In the genomic region with DNA sequence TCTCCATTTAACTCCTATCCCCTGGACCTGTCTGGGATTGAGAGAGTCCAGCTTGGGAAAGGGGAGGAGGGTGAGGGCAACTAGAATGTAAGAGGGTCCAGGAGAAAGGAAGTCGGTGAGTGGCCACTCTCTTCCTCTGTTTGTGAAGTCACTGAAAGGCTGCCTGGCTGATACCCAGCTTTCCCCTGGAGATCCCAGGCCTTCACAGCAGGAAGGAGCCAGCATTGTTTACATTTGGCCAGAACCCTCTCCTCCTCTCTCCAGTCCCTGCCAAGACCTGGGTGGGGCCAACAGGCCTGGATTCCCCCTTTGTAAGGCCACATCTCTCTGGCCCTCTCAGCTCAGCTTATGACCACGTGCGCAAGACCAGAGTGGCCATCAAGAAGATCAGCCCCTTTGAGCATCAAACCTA, we compare ENCODE assay signal across 8 mouse cellular contexts. TPM values are rescaled to one million over a fixed set of nuclear protein-coding genes. Genes with fewer than 3 reads are reported as not detected.
DNase-seq lines count a peak whose midpoint lies in the region; ATAC-seq and TF ChIP-seq lines count a peak whose summit lies in the region.

No protein-coding gene starts in this region.

- no peaks in the 10 kb centered on the region for H3K9me3 ChIP-seq in MEL (replicated peaks; ENCODE audit: insufficient read depth, low read length)
- H3K9me3 ChIP-seq in forebrain, embryonic 11.5 days (ENCODE audit: control insufficient read depth, low read length) = no peaks in the 10 kb centered on the region
- no peaks in the 10 kb centered on the region for H3K9me3 ChIP-seq in limb, embryonic 10.5 days (replicated peaks)
- no peaks in the 10 kb centered on the region for H3K9me3 ChIP-seq in midbrain, embryonic 15.5 days

- no peak for TF ChIP-seq CTCF in MEL (IDR thresholded peaks at IDR 0.05 in 2 of 3, conservative IDR thresholded peaks at IDR 0.05 in 1 of 3; ENCODE audit: control insufficient read depth in 1 of 3, insufficient read depth in 1 of 3, low read depth in 2 of 3, low read length in 3 of 3, poor library complexity in 1 of 3, severe bottlenecking in 1 of 3)

- TF ChIP-seq RAD21 in MEL (IDR thresholded peaks at IDR 0.05; ENCODE audit: low read depth, low read length) = no peak

- no peak overlapping the region for H3K27ac ChIP-seq in MEL (ENCODE audit: control insufficient read depth, low read depth, low read length)
- H3K27ac ChIP-seq in forebrain, embryonic 11.5 days (ENCODE audit: low read depth, low read length) = peak overlapping the region; percentile 48
- H3K27ac ChIP-seq in limb, embryonic 10.5 days = peak overlapping the region; percentile 96
- peak overlapping the region; percentile 86 for H3K27ac ChIP-seq in midbrain, embryonic 15.5 days

- TF ChIP-seq EP300 in MEL (IDR thresholded peaks at IDR 0.05; ENCODE audit: low read depth in 1 of 2, low read length in 2 of 2) = no peak

- intact Hi-C loops in heart, postnatal 25 days (cut with DNase I) = no loop called here

- peak overlapping the region; percentile 73 for H3K4me3 ChIP-seq in MEL (ENCODE audit: control insufficient read depth in 1 of 2, insufficient read depth in 1 of 2, low read depth in 2 of 2, low read length in 2 of 2)
- H3K4me3 ChIP-seq in forebrain, embryonic 11.5 days (ENCODE audit: low read depth, low read length) = peak overlapping the region; percentile 73
- peak overlapping the region; percentile 89 for H3K4me3 ChIP-seq in limb, embryonic 10.5 days
- H3K4me3 ChIP-seq in midbrain, embryonic 15.5 days = peak overlapping the region; percentile 77

- ATAC-seq in forebrain, embryonic 11.5 days (replicated peaks; ENCODE audit: low FRiP score) = no peak
- peak; percentile 22 for ATAC-seq in midbrain, embryonic 15.5 days (replicated peaks)

- WGBS in forebrain, embryonic 11.5 days = 23% methylated on average over 3 of the region's 3 CpGs
- 15% methylated on average over 3 of the region's 3 CpGs for WGBS in limb, embryonic 10.5 days
- WGBS in midbrain, embryonic 15.5 days = 13% methylated on average over 3 of the region's 3 CpGs

- no peak for DNase-seq in MEL (ENCODE audit: low read depth, low spot score)
- peak; percentile 88 for DNase-seq in brain, adult 2 months (ENCODE audit: low read depth, low spot score)
- no peak for DNase-seq in forebrain, embryonic 11.5 days (ENCODE audit: low spot score)
- DNase-seq in heart, postnatal 25 days (ENCODE audit: low spot score) = peak; percentile 82
- DNase-seq in limb, embryonic 10.5 days (ENCODE audit: low spot score) = no peak
- no peak for DNase-seq in right cerebral cortex, adult 18-20 months
- DNase-seq in spleen, postnatal 14 days (ENCODE audit: low spot score in 2 of 2) = no peak

- H3K79me2 ChIP-seq in MEL (ENCODE audit: control insufficient read depth, insufficient read depth, low read length, poor library complexity) = no peaks in the 10 kb centered on the region; the same call in 1 of the 2 replicates

- H3K4me1 ChIP-seq in MEL (ENCODE audit: control insufficient read depth in 1 of 2, insufficient read depth in 2 of 2, low read length in 2 of 2) = peaks cover 0 to 9% of the 10 kb centered on the region in 2 experiments; a peak in 3 of 4 replicates
- peaks cover 4% of the 10 kb centered on the region; the same call in 1 of the 2 replicates for H3K4me1 ChIP-seq in forebrain, embryonic 11.5 days (replicated peaks; ENCODE audit: control insufficient read depth, insufficient read depth, low read length)
- peaks cover 45% of the 10 kb centered on the region for H3K4me1 ChIP-seq in limb, embryonic 10.5 days
- peaks cover 31% of the 10 kb centered on the region for H3K4me1 ChIP-seq in midbrain, embryonic 15.5 days

- peaks cover 0 to 2% of the 10 kb centered on the region in 2 experiments; a peak in 2 of 4 replicates for H3K36me3 ChIP-seq in MEL (ENCODE audit: control insufficient read depth in 1 of 2, insufficient read depth in 2 of 2, low read length in 2 of 2)
- no peaks in the 10 kb centered on the region for H3K36me3 ChIP-seq in forebrain, embryonic 11.5 days (ENCODE audit: control insufficient read depth, insufficient read depth, low read length)
- H3K36me3 ChIP-seq in limb, embryonic 10.5 days = peaks cover 44% of the 10 kb centered on the region
- H3K36me3 ChIP-seq in midbrain, embryonic 15.5 days (replicated peaks) = peaks cover 16% of the 10 kb centered on the region

- no peaks in the 10 kb centered on the region for H3K27me3 ChIP-seq in MEL (ENCODE audit: control insufficient read depth in 1 of 2, insufficient read depth in 2 of 2, low read length in 2 of 2)
- H3K27me3 ChIP-seq in forebrain, embryonic 11.5 days (ENCODE audit: control insufficient read depth, insufficient read depth, low read length) = no peaks in the 10 kb centered on the region
- H3K27me3 ChIP-seq in limb, embryonic 10.5 days (ENCODE audit: low read depth, poor library complexity, severe bottlenecking) = no peaks in the 10 kb centered on the region
- no peaks in the 10 kb centered on the region for H3K27me3 ChIP-seq in midbrain, embryonic 15.5 days (replicated peaks)

- H3K4me2 ChIP-seq in forebrain, embryonic 11.5 days (ENCODE audit: low read depth, low read length, severe bottlenecking) = peak overlapping the region; percentile 91
- H3K4me2 ChIP-seq in midbrain, embryonic 15.5 days = peak overlapping the region; percentile 78

- no peak for TF ChIP-seq POLR2A in MEL (IDR thresholded peaks at IDR 0.05; ENCODE audit: control insufficient read depth in 1 of 2, insufficient read depth in 1 of 2, low read depth in 1 of 2, low read length in 2 of 2, poor library complexity in 1 of 2)

- H3K9ac ChIP-seq in MEL (ENCODE audit: control insufficient read depth, low read depth, low read length, poor library complexity, severe bottlenecking) = peak overlapping the region; percentile 66
- H3K9ac ChIP-seq in forebrain, embryonic 11.5 days (ENCODE audit: low read length) = peak overlapping the region; percentile 81
- peak overlapping the region; percentile 80 for H3K9ac ChIP-seq in midbrain, embryonic 15.5 days

TF ChIP-seq in MEL, 35 proteins besides CTCF, POLR2A, EP300 and RAD21 (continues in another document):
- no peak for TF ChIP-seq RCOR1 (IDR thresholded peaks at IDR 0.05; ENCODE audit: low read depth, low read length)
- TF ChIP-seq MXI1 (IDR thresholded peaks at IDR 0.05; ENCODE audit: low read depth, low read length) = no peak
- TF ChIP-seq JUND (IDR thresholded peaks at IDR 0.05; ENCODE audit: low read depth, low read length) = no peak
- no peak for TF ChIP-seq USF2 (IDR thresholded peaks at IDR 0.05; ENCODE audit: borderline replicate concordance in 1 of 2, insufficient read depth in 1 of 2, low read depth in 1 of 2, low read length in 2 of 2)
- no peak for TF ChIP-seq ZNF384 (IDR thresholded peaks at IDR 0.05; ENCODE audit: low read depth, low read length)
- no peak for TF ChIP-seq ZMIZ1 (IDR thresholded peaks at IDR 0.05; ENCODE audit: low read depth, low read length)
- TF ChIP-seq ETS1 (IDR thresholded peaks at IDR 0.05; ENCODE audit: low read depth, low read length) = no peak
- TF ChIP-seq TCF12 (IDR thresholded peaks at IDR 0.05; ENCODE audit: low read depth, low read length) = no peak

RNA-seq across cellular contexts. Expression of a gene that starts 1.0 kb away (rescaled TPM):
- total RNA-seq in MEL (2012; rRNA removed) = 5.2 and 7.1 TPM in 2 replicates
- 10 to 100 TPM in 1 of 2 experiments, not detected in 1; 45.1 TPM for polyA plus RNA-seq in MEL (2012; ENCODE audit: insufficient read depth in 1 of 2, insufficient read length in 2 of 2, low read depth in 1 of 2, low replicate concordance in 2 of 2, missing spikeins in 1 of 2)
- polyA plus RNA-seq in forebrain, embryonic 11.5 days (2014; fragmentation: Nextera tagmentation; extraction: Ambion mirVana) = 40.1 and 50.6 TPM in 2 replicates
- 10 to 100 TPM; 56.5 to 59.8 TPM for total RNA-seq in heart, postnatal 25 days (2021)
- polyA plus RNA-seq in limb, embryonic 10.5 days (2016; fragmentation: Nextera tagmentation; extraction: Ambion mirVana) = 47.3 and 55.9 TPM in 2 replicates
- polyA plus RNA-seq in midbrain, embryonic 15.5 days (2015; fragmentation: Nextera tagmentation; extraction: Ambion mirVana) = 110 and 111 TPM in 2 replicates

RNA-seq across cellular contexts. Expression of a gene that starts 5.7 kb away (rescaled TPM):
- total RNA-seq in MEL (2012; rRNA removed) = 12.6 and 12.7 TPM in 2 replicates
- 10 to 100 TPM in 1 of 2 experiments, not detected in 1; 13.0 TPM for polyA plus RNA-seq in MEL (2012; ENCODE audit: insufficient read depth in 1 of 2, insufficient read length in 2 of 2, low read depth in 1 of 2, low replicate concordance in 2 of 2, missing spikeins in 1 of 2)
- polyA plus RNA-seq in forebrain, embryonic 11.5 days (2014; fragmentation: Nextera tagmentation; extraction: Ambion mirVana) = 1.5 and 1.9 TPM in 2 replicates
- 1 to 10 TPM; 1.6 to 2.1 TPM for total RNA-seq in heart, postnatal 25 days (2021)
- polyA plus RNA-seq in limb, embryonic 10.5 days (2016; fragmentation: Nextera tagmentation; extraction: Ambion mirVana) = 0.83 and 1.5 TPM in 2 replicates
- 2.2 and 2.3 TPM in 2 replicates for polyA plus RNA-seq in midbrain, embryonic 15.5 days (2015; fragmentation: Nextera tagmentation; extraction: Ambion mirVana)

RNA-seq across cellular contexts. Expression of a gene that starts 16.4 kb away (rescaled TPM):
- total RNA-seq in MEL (2012; rRNA removed) = 2.1 and 2.7 TPM in 2 replicates
- polyA plus RNA-seq in MEL (2012; ENCODE audit: insufficient read depth in 1 of 2, insufficient read length in 2 of 2, low read depth in 1 of 2, low replicate concordance in 2 of 2, missing spikeins in 1 of 2) = 10 to 100 TPM in 1 of 2 experiments, not detected in 1; 12.6 TPM
- polyA plus RNA-seq in forebrain, embryonic 11.5 days (2014; fragmentation: Nextera tagmentation; extraction: Ambion mirVana) = 63.9 and 80.5 TPM in 2 replicates
- total RNA-seq in heart, postnatal 25 days (2021) = 10 to 100 TPM; 63.7 to 74.0 TPM
- 51.7 and 84.9 TPM in 2 replicates for polyA plus RNA-seq in limb, embryonic 10.5 days (2016; fragmentation: Nextera tagmentation; extraction: Ambion mirVana)
- 201 and 224 TPM in 2 replicates for polyA plus RNA-seq in midbrain, embryonic 15.5 days (2015; fragmentation: Nextera tagmentation; extraction: Ambion mirVana)

RNA-seq across cellular contexts. Expression of a gene that starts 20.9 kb away (rescaled TPM):
- total RNA-seq in MEL (2012; rRNA removed) = 0.12 and 0.13 TPM in 2 replicates
- polyA plus RNA-seq in MEL (2012; ENCODE audit: insufficient read depth in 1 of 2, insufficient read length in 2 of 2, low read depth in 1 of 2, low replicate concordance in 2 of 2, missing spikeins in 1 of 2) = under 1 TPM in 1 of 2 experiments, not detected in 1; 0.15 TPM
- polyA plus RNA-seq in forebrain, embryonic 11.5 days (2014; fragmentation: Nextera tagmentation; extraction: Ambion mirVana) = 0.28 and 0.61 TPM in 2 replicates
- total RNA-seq in heart, postnatal 25 days (2021) = under 1 TPM; 0.34 to 0.70 TPM
- polyA plus RNA-seq in limb, embryonic 10.5 days (2016; fragmentation: Nextera tagmentation; extraction: Ambion mirVana) = 0.23 and 0.53 TPM in 2 replicates
- polyA plus RNA-seq in midbrain, embryonic 15.5 days (2015; fragmentation: Nextera tagmentation; extraction: Ambion mirVana) = 0.37 and 0.57 TPM in 2 replicates

RNA-seq across cellular contexts. Expression of a gene that starts 31.9 kb away (rescaled TPM):
- total RNA-seq in MEL (2012; rRNA removed) = 255 and 257 TPM in 2 replicates
- 100 to 1,000 TPM; 265 to 540 TPM for polyA plus RNA-seq in MEL (2012; ENCODE audit: insufficient read depth in 1 of 2, insufficient read length in 2 of 2, low read depth in 1 of 2, low replicate concordance in 2 of 2, missing spikeins in 1 of 2)
- polyA plus RNA-seq in forebrain, embryonic 11.5 days (2014; fragmentation: Nextera tagmentation; extraction: Ambion mirVana) = 348 and 392 TPM in 2 replicates
- 10 to 100 TPM; 32.7 to 33.1 TPM for total RNA-seq in heart, postnatal 25 days (2021)
- 450 and 462 TPM in 2 replicates for polyA plus RNA-seq in limb, embryonic 10.5 days (2016; fragmentation: Nextera tagmentation; extraction: Ambion mirVana)
- polyA plus RNA-seq in midbrain, embryonic 15.5 days (2015; fragmentation: Nextera tagmentation; extraction: Ambion mirVana) = 191 and 192 TPM in 2 replicates

Comparison
In these comparisons a context has a peak if more than half of its experiments do, and no peak if none do; other contexts are left out.
1. DNase-seq: peak in brain, adult 2 months (single experiment) and heart, postnatal 25 days (single experiment); none in MEL (single experiment), forebrain, embryonic 11.5 days (single experiment), limb, embryonic 10.5 days (single experiment), right cerebral cortex, adult 18-20 months (single experiment) and spleen, postnatal 14 days (0 of 2).
2. Peak in every context shown above with its lines, with median percentiles within 50 percentile points of each other: H3K4me3 ChIP-seq and H3K9ac ChIP-seq.